Mouse (Mus musculus) megakaryocyte progenitor cell, adult 5-6 weeks (primary cell): ENCODE measurements around the gene Ints12. TPM values are rescaled to one million over a fixed set of nuclear protein-coding genes. Genes with fewer than 3 reads are reported as not detected.

Experiments used
- ATAC-seq: replicated peaks from 2 replicates; pipeline ENCODE4 v1.8.0; 2016; ENCODE audit warnings: mild to moderate bottlenecking, moderate TSS enrichment, inconsistent platforms; ENCODE audit not compliant: poor library complexity
- total RNA-seq, 2 experiments: library from RNA; stranded (forward) in 1 of 2; stranded (reverse) in 1 of 2; fragments of 157-497, 149-512 nt in 1 of 2; fragments of 200-1000 nt in 1 of 2; gene quantifications; 2 replicates each; pipeline versions ENCODE4 v1.2.3 to v1.2.4; 2015 to 2017

Gene Ints12
- total RNA-seq (2015) (23.1 and 24.0 TPM in 2 replicates), total RNA-seq (2017) (12.5 and 14.9 TPM in 2 replicates)

DNA sequence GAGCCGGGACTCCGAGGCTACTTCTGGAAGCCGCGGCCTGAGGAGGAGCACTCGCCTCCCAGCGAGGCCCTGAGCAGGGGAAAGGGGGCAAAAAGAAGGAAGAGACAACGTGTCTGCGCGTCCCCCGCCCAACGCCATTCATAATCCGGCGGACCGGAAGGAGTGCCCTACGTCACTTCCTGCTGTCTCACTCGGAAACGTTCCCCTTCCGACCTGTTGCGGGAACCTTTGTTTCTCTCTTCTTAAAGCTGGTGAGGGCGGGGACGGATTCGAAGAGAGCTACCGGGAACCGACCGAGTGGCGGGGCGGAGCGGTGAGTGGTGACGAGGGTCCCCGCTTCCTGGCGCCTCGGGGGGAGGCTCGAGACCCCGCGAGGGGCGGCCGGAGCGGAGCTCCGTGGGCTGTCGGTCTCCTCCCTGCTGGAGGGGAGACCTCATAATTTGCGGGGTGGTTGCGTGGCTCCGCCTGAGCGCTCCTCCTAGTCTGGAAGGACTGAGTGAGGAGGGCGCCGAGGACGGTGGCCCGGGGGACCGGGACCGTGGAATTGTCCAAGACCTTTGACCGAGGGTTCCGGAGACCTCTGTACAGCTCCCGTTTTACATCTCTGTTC is at the start of gene Ints12, which contains the start of gene Gstcd:
TSS of gene Ints12 (plus strand) at position 177 of the 610 bp plus-strand sequence.
TSS of gene Gstcd (minus strand) at position 370 of the 610 bp plus-strand sequence.
- ATAC-seq = peak; percentile 78

DNA sequence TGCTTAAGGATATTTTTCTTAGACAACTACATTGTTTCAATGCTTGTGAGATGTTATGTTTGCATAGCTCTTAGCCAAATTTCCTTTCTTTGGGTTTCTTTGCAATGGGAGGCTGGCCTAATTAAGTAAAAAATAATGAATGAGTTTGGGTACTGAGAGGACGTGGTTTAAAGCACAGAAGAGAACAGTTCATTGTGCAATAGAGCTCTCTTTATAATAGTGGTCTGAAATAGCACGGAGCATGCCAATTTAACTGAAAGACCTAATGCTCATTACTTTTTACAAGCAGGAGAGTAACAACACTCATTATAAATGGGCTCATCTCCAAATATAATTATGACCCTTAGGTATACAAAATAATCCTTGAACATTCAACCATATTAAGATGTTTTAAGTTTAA is 39.6 kb upstream of the Ints12 start:
- no peak for ATAC-seq

DNA sequence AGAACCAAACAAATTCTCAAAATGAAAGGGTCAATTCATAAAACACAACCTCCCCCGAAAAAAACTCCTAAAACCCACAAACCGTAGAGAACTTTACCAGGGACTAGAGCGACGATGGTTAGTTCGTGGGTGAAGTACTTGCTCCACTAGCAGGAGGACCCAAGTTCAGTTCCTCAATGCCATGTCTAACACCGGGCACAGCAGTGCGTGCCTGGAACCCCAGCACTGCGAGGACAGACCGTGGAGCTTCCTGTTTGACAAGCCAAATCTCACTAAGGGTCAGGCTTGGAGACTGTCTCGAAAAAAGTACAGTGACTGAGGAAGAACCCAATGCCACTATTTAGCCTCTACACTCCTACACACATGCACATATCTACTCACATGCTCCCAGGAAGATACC is 16.1 kb upstream of the Ints12 start:
- peak; percentile 76 for ATAC-seq

DNA sequence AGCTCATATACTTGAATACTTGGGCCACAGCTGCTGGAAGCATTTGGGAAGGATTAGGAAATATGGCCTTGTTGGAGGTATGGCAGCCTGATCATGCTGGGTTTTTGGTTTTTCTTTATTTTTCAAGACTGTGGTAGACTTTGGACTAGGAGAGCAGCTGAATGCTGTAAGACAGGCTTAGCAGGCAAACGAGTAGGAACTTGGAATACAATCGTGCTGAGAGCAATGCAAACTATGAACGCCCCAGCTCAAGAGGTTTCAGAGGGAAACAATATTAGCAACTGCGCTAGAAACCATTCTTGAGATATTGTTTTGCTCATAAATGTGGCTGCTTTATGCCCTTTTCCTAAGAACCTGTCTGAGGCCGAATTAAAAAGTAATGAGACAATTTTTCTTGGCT is 8.9 kb upstream of the Ints12 start:
- ATAC-seq = no peak

DNA sequence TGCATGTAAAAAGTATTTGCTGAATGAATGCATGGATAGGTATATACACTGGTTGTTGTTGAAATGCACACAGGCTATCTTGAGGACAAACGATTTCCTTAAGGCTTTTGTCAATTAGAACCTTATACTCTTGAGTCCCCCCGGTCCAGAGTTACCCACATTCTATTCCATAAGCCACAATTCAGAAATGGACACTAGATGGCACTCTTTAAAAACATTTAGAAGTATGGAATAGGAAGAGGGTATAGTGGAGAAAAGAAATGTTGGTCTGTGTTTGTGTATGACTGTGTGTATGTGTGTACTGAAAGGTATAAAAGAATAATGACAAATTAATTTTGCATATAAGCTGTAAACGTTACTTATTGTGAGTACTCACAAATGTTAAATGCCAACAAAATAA is 5.8 kb upstream of the Ints12 start:
- peak; percentile 90 for ATAC-seq

DNA sequence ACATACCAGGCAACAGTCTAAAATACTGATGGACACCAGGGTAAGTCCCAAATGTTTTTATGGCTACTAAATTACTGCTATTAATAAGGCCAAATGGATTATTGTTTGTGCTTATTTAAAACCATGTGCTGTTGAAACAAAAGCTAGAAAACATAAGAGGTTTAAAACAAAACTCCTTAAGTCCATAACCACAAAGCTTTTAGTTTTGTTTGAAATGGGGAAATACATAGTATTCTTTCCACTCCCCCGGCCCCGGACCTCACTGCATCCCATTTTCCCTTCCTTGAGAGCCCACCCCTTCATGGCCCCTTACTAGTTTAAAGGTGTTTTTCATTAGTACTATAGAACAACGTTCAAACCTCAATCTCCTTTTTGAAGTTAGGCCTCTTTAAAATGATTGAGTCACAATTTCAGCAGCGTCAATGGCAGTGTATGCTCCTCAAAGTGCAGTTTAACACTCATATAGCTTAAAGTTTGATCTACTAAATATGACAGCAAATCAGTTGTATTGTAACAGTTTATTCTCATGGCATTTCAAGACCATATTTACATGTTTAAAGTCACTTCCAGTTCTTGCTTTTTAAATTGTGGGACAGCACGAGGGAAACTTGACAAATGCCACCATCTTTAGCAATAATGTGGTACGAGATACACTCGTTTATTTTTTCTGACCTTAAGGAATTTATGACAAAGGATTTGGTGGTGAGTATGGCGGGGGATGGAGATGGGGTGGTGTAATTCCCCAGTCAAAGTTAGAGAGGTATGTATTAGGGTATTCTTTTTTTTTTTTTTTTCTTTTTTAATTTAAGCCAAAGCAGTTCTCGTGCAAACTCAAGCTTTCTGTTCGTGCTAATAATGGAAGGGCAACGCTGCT is 1.2 kb upstream of the Ints12 start:
- no peak for ATAC-seq

DNA sequence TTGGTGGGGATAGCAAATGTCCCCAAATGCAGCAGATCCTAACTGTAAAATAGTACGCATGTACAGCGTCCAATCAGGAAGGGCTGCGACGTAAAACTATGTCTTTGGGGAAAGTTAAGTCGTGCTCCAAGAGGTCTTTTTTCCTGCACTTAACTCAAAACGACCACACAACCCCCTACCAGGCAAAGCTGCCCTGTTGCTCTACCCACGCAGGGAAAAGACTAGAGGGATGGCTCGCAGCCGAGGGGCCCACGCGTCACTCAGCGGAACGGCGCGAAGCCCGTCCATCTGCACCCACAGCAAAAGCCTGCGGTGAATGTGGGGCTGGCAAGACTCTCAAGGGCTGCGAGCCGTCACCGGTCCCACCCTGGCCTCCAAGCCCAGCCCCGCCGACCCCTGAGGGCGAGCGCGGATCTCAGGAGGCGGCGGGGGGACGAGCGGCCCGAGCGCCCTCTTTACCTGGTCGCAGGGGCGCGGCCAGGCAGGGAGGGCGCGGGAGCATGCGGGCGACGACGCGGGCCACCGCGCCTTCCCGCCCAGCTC is 448 bp upstream of the Ints12 start:
- peak; percentile 27 for ATAC-seq

DNA sequence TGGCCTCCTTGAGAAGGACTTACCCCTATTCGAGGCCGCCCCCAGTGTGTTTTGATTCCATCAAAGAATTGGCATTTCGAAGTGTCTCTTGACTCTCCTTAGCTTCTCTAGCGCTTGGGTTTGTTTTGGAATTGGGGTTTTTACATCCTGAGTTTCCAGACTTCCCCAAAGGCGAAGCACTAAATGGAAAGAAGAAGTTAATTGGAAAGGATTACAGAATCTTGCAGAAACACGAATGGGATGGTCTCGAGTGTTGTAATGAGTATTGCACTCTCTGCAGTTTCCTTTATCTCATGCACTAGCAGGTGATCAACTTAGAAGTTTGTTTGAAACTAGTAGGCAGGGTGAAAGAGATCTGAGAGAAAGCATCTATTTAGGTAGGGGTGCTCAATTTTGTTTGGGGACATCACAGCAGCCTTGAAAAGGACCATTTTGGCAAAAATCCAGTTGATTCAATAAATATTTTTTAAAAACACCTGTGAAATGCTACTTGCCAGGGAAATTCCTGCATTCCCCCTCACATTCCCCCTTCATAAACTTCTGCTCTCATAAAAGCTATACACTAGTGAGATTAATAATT is 724 bp downstream of the Ints12 start:
- peak; percentile 28 for ATAC-seq

DNA sequence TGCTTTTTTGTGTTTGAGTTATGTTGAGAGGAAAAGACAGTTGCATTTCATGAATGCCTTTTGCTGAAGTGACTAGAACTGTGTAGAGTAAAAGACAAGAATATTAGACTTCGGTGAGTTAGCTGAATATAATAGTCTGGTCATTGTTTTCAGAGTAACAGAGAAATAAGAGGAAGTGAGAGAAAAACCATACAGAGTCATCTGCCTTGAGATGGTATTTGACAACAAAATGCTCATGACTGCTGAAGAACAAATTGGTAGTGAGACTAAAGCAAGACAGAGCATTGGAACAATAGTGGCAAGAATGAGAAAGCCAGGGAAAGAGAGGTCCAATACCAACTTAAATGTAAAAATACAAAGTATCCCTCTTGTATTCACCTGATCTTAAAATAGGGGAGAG is 1.3 kb downstream of the Ints12 start:
- peak; percentile 16; the same call in 1 of the 2 replicates for ATAC-seq

DNA sequence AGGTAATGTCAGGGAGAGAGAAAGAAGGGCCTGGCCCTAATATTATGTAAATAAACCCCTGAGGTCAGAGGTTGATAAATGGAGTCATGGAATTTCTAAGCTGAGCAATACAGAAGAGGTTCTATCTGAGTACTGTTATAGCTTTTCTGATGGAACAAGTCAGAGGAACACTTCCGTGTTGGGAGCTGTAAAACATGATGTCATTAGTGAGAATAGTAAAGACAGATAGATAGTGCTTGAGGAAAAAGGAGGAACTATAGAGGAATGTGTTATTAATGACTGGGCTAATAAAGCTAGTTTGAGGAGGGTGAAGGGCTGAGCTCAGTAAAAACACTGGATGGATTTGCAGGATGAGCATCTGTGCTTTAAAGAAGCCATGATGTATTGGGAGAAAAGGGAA is 2.7 kb downstream of the Ints12 start:
- no peak for ATAC-seq

DNA sequence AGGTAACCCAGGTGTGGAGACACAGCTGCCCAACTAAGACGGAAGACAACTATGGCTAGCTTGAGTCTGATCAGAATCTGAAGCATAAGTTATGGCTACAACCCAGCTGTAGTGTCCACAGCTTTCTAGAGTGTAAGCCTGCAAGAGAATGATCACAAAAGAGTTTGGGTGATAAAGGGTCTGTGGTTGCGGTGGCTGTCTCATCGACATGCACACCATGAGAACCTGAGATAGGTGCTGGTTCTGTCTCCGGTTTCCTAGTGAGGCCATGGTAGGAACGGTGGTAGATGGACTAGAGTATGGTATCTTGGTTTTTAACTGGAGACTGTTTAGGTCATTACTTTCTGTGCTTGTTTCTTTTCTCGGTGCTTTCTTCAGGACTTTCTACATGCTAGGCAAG is 6.3 kb downstream of the Ints12 start:
- ATAC-seq = peak; percentile 42

DNA sequence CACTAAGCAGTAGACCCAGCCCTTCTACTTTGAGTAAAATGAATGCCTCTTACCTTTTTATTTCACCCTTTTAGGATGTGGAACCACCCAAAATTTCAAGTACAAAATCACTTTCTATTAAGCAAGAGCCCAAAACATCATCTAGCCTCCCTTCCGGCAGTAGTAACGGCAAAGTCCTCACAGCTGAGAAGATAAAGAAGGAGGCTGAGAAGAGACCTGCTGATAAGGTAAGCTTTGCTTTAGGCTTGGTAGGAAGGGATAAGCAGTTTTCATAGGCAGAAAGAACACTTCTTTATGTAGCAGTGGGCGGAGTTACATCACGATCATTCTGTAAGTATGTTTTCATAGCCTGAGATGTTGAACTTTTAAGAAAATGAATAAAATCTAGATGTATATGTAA is 6.7 kb downstream of the Ints12 start:
- ATAC-seq = peak; percentile 84

DNA sequence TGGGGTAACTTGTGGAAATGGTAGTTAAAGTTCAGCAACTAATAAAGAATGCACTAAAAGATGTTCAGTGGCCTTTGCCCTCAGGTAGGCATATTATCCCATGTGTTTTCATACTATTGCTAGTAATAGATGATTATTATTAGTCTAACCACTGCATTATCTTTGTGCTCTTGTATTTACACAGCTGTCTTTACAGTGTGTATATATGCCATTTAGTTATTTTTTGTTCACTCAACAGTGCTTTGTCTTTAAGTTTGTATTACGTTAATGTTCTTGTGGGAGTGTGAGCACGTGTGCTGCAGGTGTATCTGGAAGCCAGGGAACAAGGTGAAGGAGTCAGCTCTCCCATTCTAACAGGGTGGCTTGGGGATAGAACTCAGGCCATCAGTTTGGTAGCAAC is 7.3 kb downstream of the Ints12 start:
- no peak for ATAC-seq

DNA sequence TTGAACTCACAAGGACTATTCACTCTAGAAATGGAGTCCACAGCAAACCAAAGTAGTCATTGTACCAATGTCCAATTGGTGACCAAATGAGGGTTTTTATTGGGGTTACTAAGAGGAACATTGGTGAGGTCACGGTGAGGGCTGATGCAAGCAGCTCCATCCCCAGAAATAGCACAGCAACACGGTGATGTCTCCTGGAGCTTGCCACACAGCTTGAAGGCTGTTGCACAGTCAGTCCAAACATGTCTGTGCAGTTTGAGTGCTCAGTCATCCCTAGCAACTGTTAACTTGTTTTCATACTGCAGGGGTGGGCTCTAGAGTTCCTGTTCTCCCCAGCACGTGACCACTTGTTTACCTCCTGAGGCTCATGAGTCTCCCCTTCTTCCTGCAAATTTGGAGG is 12.1 kb downstream of the Ints12 start:
- peak; percentile 61 for ATAC-seq

DNA sequence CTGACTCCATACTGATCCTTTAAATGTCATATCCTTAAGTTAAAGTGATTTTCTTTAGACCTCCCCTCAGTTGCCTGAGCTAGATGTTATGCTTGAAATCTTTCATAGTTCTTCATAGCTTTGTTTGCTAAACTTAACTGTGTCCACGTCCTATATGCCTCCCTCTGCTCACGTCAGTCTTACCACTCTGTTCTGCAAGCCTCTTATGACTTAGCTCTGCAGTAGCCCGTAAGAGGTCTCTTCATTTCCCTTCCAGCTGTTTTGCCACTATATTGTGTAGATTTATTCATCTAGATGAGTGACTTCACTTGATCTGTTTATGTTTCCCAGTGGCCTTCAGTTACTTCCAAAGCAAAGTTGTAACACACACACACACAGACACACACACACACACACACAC is 12.8 kb downstream of the Ints12 start:
- no peak for ATAC-seq

DNA sequence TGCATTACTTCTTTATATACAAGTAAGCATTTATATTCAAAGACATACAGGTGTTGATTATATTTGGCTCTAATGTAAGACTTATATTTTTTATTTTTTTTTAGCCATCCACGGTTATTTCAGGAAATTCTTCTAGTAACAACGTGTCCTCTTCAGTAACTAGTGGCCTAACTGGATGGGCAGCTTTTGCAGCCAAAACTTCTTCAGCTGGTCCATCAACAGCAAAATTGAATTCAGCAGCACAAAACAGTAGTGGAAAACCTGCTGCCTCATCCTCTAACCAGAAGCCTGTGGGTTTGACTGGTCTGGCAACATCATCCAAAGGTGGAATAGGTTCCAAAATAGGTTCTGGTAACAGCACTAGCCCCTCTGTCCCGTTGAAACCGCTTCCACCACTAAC is 17.1 kb downstream of the Ints12 start:
- ATAC-seq = no peak

DNA sequence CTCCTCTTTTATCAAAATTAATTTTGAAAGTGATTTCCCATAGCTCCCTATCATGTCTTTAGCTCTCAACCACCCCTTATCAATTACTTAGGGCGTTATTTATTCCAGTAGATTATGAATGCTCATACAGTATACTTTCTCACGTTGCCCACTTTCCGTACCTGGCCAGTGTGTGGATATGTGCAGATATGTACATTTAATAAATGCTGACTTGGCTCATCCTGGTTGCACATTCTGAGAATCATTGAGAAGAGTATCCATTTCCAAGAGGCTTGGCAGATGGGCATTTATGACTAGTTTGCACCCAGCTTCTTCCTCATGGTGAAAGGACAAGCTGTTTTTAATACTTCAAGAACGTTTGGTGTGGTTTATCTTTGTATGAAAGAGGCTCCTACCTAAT is 18.2 kb downstream of the Ints12 start:
- ATAC-seq = no peak

DNA sequence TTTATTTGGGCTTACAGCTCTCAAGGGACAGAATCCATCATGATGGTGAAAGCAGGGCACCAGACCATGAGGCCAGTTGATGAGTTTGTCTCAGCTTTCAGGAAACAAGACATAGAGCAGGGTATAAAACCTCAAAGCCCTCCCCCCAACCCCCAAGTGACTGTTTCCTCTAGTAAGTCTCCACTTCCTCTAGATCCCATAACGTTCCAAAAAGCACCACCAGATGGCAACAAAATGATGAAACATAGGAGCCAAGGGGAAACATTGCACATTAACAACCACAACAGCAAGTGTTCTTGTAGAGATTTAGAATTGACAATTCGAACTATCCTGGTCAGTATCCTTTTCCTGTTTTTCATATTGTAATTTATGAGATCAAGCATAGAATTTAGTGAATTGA is 20.1 kb downstream of the Ints12 start:
- peak; percentile 98 for ATAC-seq

DNA sequence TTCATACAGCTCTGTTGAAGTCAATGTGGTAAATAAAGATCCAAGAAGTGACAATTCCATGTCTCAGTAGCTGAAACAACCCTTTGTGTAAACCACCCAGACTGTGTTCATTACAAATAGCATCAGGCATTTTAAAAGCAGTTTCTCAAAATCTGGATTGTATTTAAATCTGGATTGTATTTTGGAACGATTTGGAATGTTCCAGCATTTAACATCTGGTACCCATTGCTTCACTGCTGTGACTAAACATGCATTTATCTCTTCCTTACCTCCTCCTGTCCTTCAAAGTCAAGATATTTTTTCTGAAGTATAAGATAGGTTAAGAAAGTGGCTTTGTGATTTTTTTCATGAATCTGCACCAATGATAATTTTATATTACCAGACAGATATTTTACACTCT is 21.6 kb downstream of the Ints12 start:
- no peak for ATAC-seq

DNA sequence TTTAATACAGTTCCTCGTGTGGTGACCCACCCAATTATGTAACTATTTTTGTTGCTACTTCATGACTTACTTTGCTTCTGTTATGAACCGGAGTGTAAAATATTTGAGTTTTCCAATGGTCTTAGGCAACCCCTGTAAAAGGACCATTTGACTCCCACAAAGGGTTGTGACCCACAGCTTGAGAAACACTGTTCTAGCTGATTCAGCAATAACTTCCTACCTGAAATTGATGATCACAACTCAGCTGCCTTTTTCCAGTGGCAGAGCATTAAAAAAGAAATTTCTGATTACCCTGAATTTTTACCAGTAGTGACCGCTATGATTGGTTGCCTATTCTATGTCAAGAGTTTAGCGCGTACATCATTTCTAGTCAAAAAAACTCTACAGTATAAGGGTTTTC is 39.7 kb downstream of the Ints12 start:
- no peak for ATAC-seq

DNA sequence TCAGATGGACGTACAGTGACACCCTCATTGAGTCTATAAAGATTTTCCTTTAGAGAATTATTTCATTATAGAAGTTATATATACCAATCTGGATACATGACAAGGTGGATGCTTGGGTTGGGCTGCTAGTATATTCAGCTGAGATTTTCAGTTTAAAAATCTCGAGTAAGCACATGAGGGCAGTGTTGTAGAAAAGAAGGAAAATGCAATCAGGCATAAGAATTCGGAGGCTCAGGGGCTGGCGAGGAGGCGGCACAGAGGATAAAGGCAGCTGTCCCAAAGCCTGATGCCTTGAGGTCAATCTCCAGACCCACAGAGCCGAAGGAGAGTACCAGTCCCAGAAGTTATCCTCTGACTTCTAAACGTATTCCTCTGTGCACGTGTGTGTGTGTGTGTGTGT is 41.0 kb downstream of the Ints12 start:
- no peak for ATAC-seq

DNA sequence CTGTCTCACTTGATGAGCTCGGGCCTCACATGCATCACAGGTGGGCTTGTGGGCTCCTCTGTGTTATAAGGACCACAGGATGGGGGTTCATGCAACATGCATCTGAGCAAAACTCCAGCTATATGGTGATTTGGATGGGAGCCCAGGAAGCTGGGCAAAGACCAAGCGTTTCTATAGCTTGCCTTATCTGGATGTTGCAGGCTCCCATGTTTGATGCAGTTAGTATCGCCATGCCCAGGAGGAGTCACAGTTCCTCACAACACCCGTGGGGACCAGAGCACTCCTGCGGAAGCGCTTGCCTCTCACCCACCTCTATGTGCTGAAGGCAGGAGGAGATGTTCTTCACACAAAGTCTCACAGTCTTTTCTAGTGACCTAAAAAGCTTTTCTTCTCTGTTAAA is 50.2 kb downstream of the Ints12 start:
- peak; percentile 76 for ATAC-seq
